Mouse (Mus musculus) CH12.LX (cell line): ENCODE results near the gene Syn3.

Experiments used
- CTCF ChIP-seq, 2 experiments: IDR thresholded peaks in 1 of 2; conservative IDR thresholded peaks in 1 of 2; 2 replicates each; pipeline ENCODE4 v1.5.1; 2011 to 2012; ENCODE audit warnings: low read depth in 2 of 2, low read length in 2 of 2, improper control_type of control experiment in 1 of 2, inconsistent platforms in 1 of 2, mild to moderate bottlenecking in 1 of 2, moderate library complexity in 1 of 2
- EP300 ChIP-seq: IDR thresholded peaks from 2 replicates; pipeline ENCODE4 v1.6.1; 2011; ENCODE audit warnings: low read length, improper control_type of control experiment
- HCFC1 ChIP-seq: IDR thresholded peaks from 2 replicates; pipeline ENCODE4 v1.6.1; 2012; ENCODE audit warnings: low read depth, mild to moderate bottlenecking, inconsistent platforms, low read length, improper control_type of control experiment
- MEF2A ChIP-seq: IDR thresholded peaks from 2 replicates; pipeline ENCODE4 v1.6.1; 2014; ENCODE audit warnings: low read depth, mild to moderate bottlenecking, inconsistent platforms, low read length, improper control_type of control experiment, borderline replicate concordance
- NRF1 ChIP-seq: IDR thresholded peaks from 2 replicates; pipeline ENCODE4 v1.6.1; 2014; ENCODE audit warnings: low read depth, mild to moderate bottlenecking, inconsistent platforms, low read length, improper control_type of control experiment, moderate library complexity
- PAX5 ChIP-seq: IDR thresholded peaks from 2 replicates; pipeline ENCODE4 v1.6.1; 2012; ENCODE audit warnings: low read length, inconsistent platforms, mixed read lengths
- POLR2A ChIP-seq: IDR thresholded peaks from 2 replicates; pipeline ENCODE4 v1.6.1; 2011; ENCODE audit warnings: low read depth, mild to moderate bottlenecking, improper control_type of control experiment, low read length
- SIN3A ChIP-seq: IDR thresholded peaks from 2 replicates; pipeline ENCODE4 v1.6.1; 2012; ENCODE audit warnings: low read length, improper control_type of control experiment, inconsistent platforms
- USF1 ChIP-seq: IDR thresholded peaks from 2 replicates; pipeline ENCODE4 v1.6.1; 2014; ENCODE audit warnings: low read depth, mild to moderate bottlenecking, inconsistent platforms, low read length, improper control_type of control experiment

DNA sequence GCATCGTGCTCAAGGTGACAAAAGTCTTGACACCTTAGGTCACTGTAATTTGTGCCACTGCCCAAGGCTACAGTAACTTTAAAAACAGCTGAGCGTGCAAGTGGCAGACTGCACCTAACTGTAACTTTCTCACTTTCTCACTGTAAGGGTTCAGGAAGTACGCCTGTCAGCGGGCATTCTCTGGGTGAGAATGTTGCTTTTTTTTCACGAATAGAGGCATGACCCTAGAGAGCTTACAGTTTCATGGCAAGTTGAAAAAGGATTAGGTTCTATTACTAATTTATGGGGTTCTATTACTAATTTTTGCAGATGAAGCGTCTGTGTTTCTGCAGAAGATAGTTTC lies 476.3 kb downstream of the Syn3 start:
- no peak for TF ChIP-seq USF1
- no peak for TF ChIP-seq CTCF (conservative IDR thresholded peaks at IDR 0.05 in 1 of 2, IDR thresholded peaks at IDR 0.05 in 1 of 2; ENCODE audit: low read depth in 2 of 2, low read length in 2 of 2)
- no peak for TF ChIP-seq POLR2A
- no peak for TF ChIP-seq NRF1
- no peak for TF ChIP-seq HCFC1
- no peak for TF ChIP-seq EP300
- TF ChIP-seq PAX5, result no peak
- TF ChIP-seq SIN3A, result no peak; the same call in 1 of the 2 replicates
- no peak for TF ChIP-seq MEF2A
